Mouse (Mus musculus) MEL (cell line): ENCODE data around the gene Mrpl51. TPM values are rescaled to one million over a fixed set of nuclear protein-coding genes. Genes with fewer than 3 reads are reported as not detected.

Experiments
- DNase-seq: peaks from one replicate; pipeline ENCODE4 v3.0.0; 2011; ENCODE audit warnings: low read depth, low spot score
- H3K27ac ChIP-seq: 2 replicates; pipeline ENCODE4 v1.5.1; 2012; ENCODE audit warnings: low read depth, mild to moderate bottlenecking, control low read depth, low read length, moderate library complexity; ENCODE audit not compliant: control insufficient read depth
- H3K27me3 ChIP-seq, 2 experiments: fragments of 150-350 bp in 1 of 2; sonication (generic) in 1 of 2; 2 replicates each; pipeline ENCODE4 v1.6.1; 2012; ENCODE audit warnings: low read length in 2 of 2, mild to moderate bottlenecking in 2 of 2, improper control_type of control experiment in 1 of 2, moderate library complexity in 1 of 2; ENCODE audit not compliant: insufficient read depth in 2 of 2, control insufficient read depth in 1 of 2
- H3K36me3 ChIP-seq, 2 experiments: 2 replicates each; pipeline ENCODE4 v1.6.1; 2012 to 2014; ENCODE audit warnings: low read length in 2 of 2, improper control_type of control experiment in 1 of 2, inconsistent platforms in 1 of 2, mild to moderate bottlenecking in 1 of 2; ENCODE audit not compliant: insufficient read depth in 2 of 2, control insufficient read depth in 1 of 2
- H3K4me1 ChIP-seq, 2 experiments: fragments of 150-350 bp in 1 of 2; sonication (generic) in 1 of 2; 2 replicates each; pipeline ENCODE4 v1.6.1; 2012; ENCODE audit warnings: low read length in 2 of 2, improper control_type of control experiment in 1 of 2, mild to moderate bottlenecking in 1 of 2; ENCODE audit not compliant: insufficient read depth in 2 of 2, control insufficient read depth in 1 of 2
- H3K4me3 ChIP-seq, 2 experiments: fragments of 150-350 bp in 1 of 2; sonication (generic) in 1 of 2; 2 replicates each; pipeline ENCODE4 v1.5.1; 2012; ENCODE audit warnings: low read depth in 2 of 2, low read length in 2 of 2, mild to moderate bottlenecking in 2 of 2, moderate library complexity in 2 of 2, control low read depth in 1 of 2, improper control_type of control experiment in 1 of 2; ENCODE audit not compliant: control insufficient read depth in 1 of 2, insufficient read depth in 1 of 2
- H3K79me2 ChIP-seq: 2 replicates; pipeline ENCODE4 v1.6.1; 2012; ENCODE audit warnings: mild to moderate bottlenecking, low read length, moderate library complexity; ENCODE audit not compliant: control insufficient read depth, poor library complexity, insufficient read depth
- H3K9ac ChIP-seq: 2 replicates; pipeline ENCODE4 v1.6.1; 2012; ENCODE audit warnings: low read depth, mild to moderate bottlenecking, control low read depth, low read length, moderate library complexity; ENCODE audit not compliant: control insufficient read depth, poor library complexity, severe bottlenecking
- H3K9me3 ChIP-seq: fragments of 150-350 bp; sonication (generic); replicated peaks from 2 replicates; pipeline ENCODE4 v1.6.1; 2012; ENCODE audit warnings: mild to moderate bottlenecking, low read length, improper control_type of control experiment, moderate library complexity; ENCODE audit not compliant: insufficient read depth
- BHLHE40 ChIP-seq: IDR thresholded peaks from 2 replicates; pipeline ENCODE4 v1.6.1; 2012; ENCODE audit warnings: low read depth, mild to moderate bottlenecking, inconsistent platforms, low read length, improper control_type of control experiment, borderline replicate concordance
- CHD2 ChIP-seq: IDR thresholded peaks from 2 replicates; pipeline ENCODE4 v1.6.1; 2011; ENCODE audit warnings: low read length, improper control_type of control experiment
- CTCF ChIP-seq, 3 experiments: IDR thresholded peaks in 2 of 3; conservative IDR thresholded peaks in 1 of 3; 2 replicates each; pipeline ENCODE4 v1.5.1; 2011 to 2012; ENCODE audit warnings: low read length in 3 of 3, low read depth in 2 of 3, mild to moderate bottlenecking in 2 of 3, improper control_type of control experiment in 1 of 3, inconsistent platforms in 1 of 3, mixed read lengths in 1 of 3, moderate library complexity in 1 of 3; ENCODE audit not compliant: control insufficient read depth in 1 of 3, insufficient read depth in 1 of 3, poor library complexity in 1 of 3, severe bottlenecking in 1 of 3
- E2F4 ChIP-seq: IDR thresholded peaks from 2 replicates; pipeline ENCODE4 v1.6.1; 2011; ENCODE audit warnings: low read depth, low read length, improper control_type of control experiment, borderline replicate concordance
- ELF1 ChIP-seq: IDR thresholded peaks from 2 replicates; pipeline ENCODE4 v1.6.1; 2014; ENCODE audit warnings: low read depth, mild to moderate bottlenecking, inconsistent platforms, low read length, improper control_type of control experiment, moderate library complexity
- EP300 ChIP-seq, 2 experiments: IDR thresholded peaks; 2 replicates each; pipeline ENCODE4 v1.6.1; 2011; ENCODE audit warnings: improper control_type of control experiment in 2 of 2, low read length in 2 of 2, low read depth in 1 of 2, mild to moderate bottlenecking in 1 of 2
- ETS1 ChIP-seq: IDR thresholded peaks from 2 replicates; pipeline ENCODE4 v1.6.1; 2012; ENCODE audit warnings: low read depth, mild to moderate bottlenecking, inconsistent platforms, low read length, improper control_type of control experiment, moderate library complexity
- GABPA ChIP-seq: IDR thresholded peaks from 2 replicates; pipeline ENCODE4 v1.6.1; 2012; ENCODE audit warnings: low read depth, mild to moderate bottlenecking, inconsistent platforms, low read length, improper control_type of control experiment, moderate library complexity
- GATA1 ChIP-seq: IDR thresholded peaks from 2 replicates; pipeline ENCODE4 v1.6.1; 2011; ENCODE audit warnings: low read depth, low read length, improper control_type of control experiment
- HCFC1 ChIP-seq: IDR thresholded peaks from 2 replicates; pipeline ENCODE4 v1.6.1; 2012; ENCODE audit warnings: low read depth, mild to moderate bottlenecking, inconsistent platforms, low read length, improper control_type of control experiment, moderate library complexity
- JUND ChIP-seq: IDR thresholded peaks from 2 replicates; pipeline ENCODE4 v1.6.1; 2011; ENCODE audit warnings: low read depth, mild to moderate bottlenecking, improper control_type of control experiment, low read length
- KAT2A ChIP-seq: conservative IDR thresholded peaks from 2 replicates; pipeline ENCODE4 v1.6.1; 2012; ENCODE audit warnings: low read depth, low read length, improper control_type of control experiment, inconsistent platforms
- MAFK ChIP-seq: IDR thresholded peaks from 2 replicates; pipeline ENCODE4 v1.6.1; 2011; ENCODE audit warnings: low read depth, mild to moderate bottlenecking, low read length, improper control_type of control experiment, borderline replicate concordance
- MAX ChIP-seq: IDR thresholded peaks from 2 replicates; pipeline ENCODE4 v1.6.1; 2011; ENCODE audit warnings: low read length, improper control_type of control experiment
- MAZ ChIP-seq: IDR thresholded peaks from 2 replicates; pipeline ENCODE4 v1.6.1; 2012; ENCODE audit warnings: low read depth, mild to moderate bottlenecking, inconsistent platforms, low read length, improper control_type of control experiment
- MEF2A ChIP-seq: IDR thresholded peaks from 2 replicates; pipeline ENCODE4 v1.6.1; 2014; ENCODE audit warnings: low read depth, mild to moderate bottlenecking, inconsistent platforms, low read length, improper control_type of control experiment; ENCODE audit not compliant: poor library complexity, insufficient replicate concordance, severe bottlenecking; ENCODE audit errors: extremely low read depth
- MXI1 ChIP-seq: IDR thresholded peaks from 2 replicates; pipeline ENCODE4 v1.6.1; 2011; ENCODE audit warnings: mild to moderate bottlenecking, low read depth, low read length, improper control_type of control experiment
- MYB ChIP-seq: IDR thresholded peaks from 2 replicates; pipeline ENCODE4 v1.6.1; 2011; ENCODE audit warnings: mild to moderate bottlenecking, low read depth, low read length, improper control_type of control experiment
- MYC ChIP-seq: IDR thresholded peaks from 2 replicates; pipeline ENCODE4 v1.6.1; 2011; ENCODE audit warnings: low read depth, mild to moderate bottlenecking, low read length, improper control_type of control experiment, moderate library complexity
- NELFE ChIP-seq: IDR thresholded peaks from 2 replicates; pipeline ENCODE4 v1.6.1; 2011; ENCODE audit warnings: low read depth, low read length, improper control_type of control experiment
- POLR2A ChIP-seq, 2 experiments: IDR thresholded peaks; 2 replicates each; pipeline ENCODE4 v1.6.1; 2011 to 2012; ENCODE audit warnings: low read length in 2 of 2, mild to moderate bottlenecking in 2 of 2, control low read depth in 1 of 2, improper control_type of control experiment in 1 of 2, low read depth in 1 of 2, moderate library complexity in 1 of 2; ENCODE audit not compliant: control insufficient read depth in 1 of 2, insufficient read depth in 1 of 2, poor library complexity in 1 of 2
- POLR2AphosphoS2 ChIP-seq: IDR thresholded peaks from 2 replicates; pipeline ENCODE4 v1.6.1; 2011; ENCODE audit warnings: low read length, improper control_type of control experiment
- POLR2AphosphoS5 ChIP-seq: IDR thresholded peaks from 2 replicates; pipeline ENCODE4 v1.6.1; 2012; ENCODE audit warnings: low read depth, borderline replicate concordance, mild to moderate bottlenecking, inconsistent platforms, low read length, moderate library complexity, mixed read lengths
- RAD21 ChIP-seq: IDR thresholded peaks from 2 replicates; pipeline ENCODE4 v1.6.1; 2011; ENCODE audit warnings: mild to moderate bottlenecking, low read depth, low read length, improper control_type of control experiment
- RCOR1 ChIP-seq: IDR thresholded peaks from 2 replicates; pipeline ENCODE4 v1.6.1; 2012; ENCODE audit warnings: low read depth, mild to moderate bottlenecking, inconsistent platforms, low read length, improper control_type of control experiment
- SIN3A ChIP-seq: IDR thresholded peaks from 2 replicates; pipeline ENCODE4 v1.6.1; 2012; ENCODE audit warnings: low read length, improper control_type of control experiment, inconsistent platforms
- SMC3 ChIP-seq: IDR thresholded peaks from 2 replicates; pipeline ENCODE4 v1.6.1; 2011; ENCODE audit warnings: low read depth, low read length, improper control_type of control experiment
- TAL1 ChIP-seq: IDR thresholded peaks from 2 replicates; pipeline ENCODE4 v1.6.1; 2012; ENCODE audit warnings: mild to moderate bottlenecking, inconsistent platforms, low read length, moderate library complexity, mixed read lengths
- TBP ChIP-seq: IDR thresholded peaks from 2 replicates; pipeline ENCODE4 v1.8.0; 2011; ENCODE audit warnings: low read depth, low read length, improper control_type of control experiment
- TCF12 ChIP-seq: IDR thresholded peaks from 2 replicates; pipeline ENCODE4 v1.6.1; 2014; ENCODE audit warnings: low read depth, mild to moderate bottlenecking, inconsistent platforms, low read length, improper control_type of control experiment, moderate library complexity
- UBTF ChIP-seq: IDR thresholded peaks from 2 replicates; pipeline ENCODE4 v1.6.1; 2012; ENCODE audit warnings: low read depth, mild to moderate bottlenecking, inconsistent platforms, low read length, improper control_type of control experiment, moderate library complexity, borderline replicate concordance; ENCODE audit not compliant: insufficient read depth
- USF1 ChIP-seq: IDR thresholded peaks from 2 replicates; pipeline ENCODE4 v1.6.1; 2014; ENCODE audit warnings: low read depth, mild to moderate bottlenecking, inconsistent platforms, low read length, improper control_type of control experiment, moderate library complexity
- ZC3H11A ChIP-seq: IDR thresholded peaks from 2 replicates; pipeline ENCODE4 v1.6.1; 2012; ENCODE audit warnings: low read depth, mild to moderate bottlenecking, inconsistent platforms, low read length, improper control_type of control experiment
- ZKSCAN1 ChIP-seq: IDR thresholded peaks from 2 replicates; pipeline ENCODE4 v1.6.1; 2012; ENCODE audit warnings: low read depth, mild to moderate bottlenecking, inconsistent platforms, low read length, improper control_type of control experiment, moderate library complexity
- ZMIZ1 ChIP-seq: IDR thresholded peaks from 2 replicates; pipeline ENCODE4 v1.6.1; 2012; ENCODE audit warnings: low read depth, mild to moderate bottlenecking, inconsistent platforms, low read length, improper control_type of control experiment, moderate library complexity
- ZNF384 ChIP-seq: IDR thresholded peaks from 2 replicates; pipeline ENCODE4 v1.6.1; 2012; ENCODE audit warnings: low read depth, mild to moderate bottlenecking, inconsistent platforms, low read length, improper control_type of control experiment
- polyA plus RNA-seq, 2 experiments: library from polyadenylated mRNA; stranded (reverse) in 1 of 2; unstranded in 1 of 2; fragments of >175 nt in 1 of 2; fragments of >200 nt in 1 of 2; gene quantifications; 2 replicates each; pipeline versions ENCODE4 v1.2.1 to v1.2.4; 2012; ENCODE audit warnings: low replicate concordance in 2 of 2, low read depth in 1 of 2; ENCODE audit not compliant: insufficient read length in 2 of 2, insufficient read depth in 1 of 2, missing spikeins in 1 of 2
- total RNA-seq: library from RNA; depleted of rRNA; stranded (reverse); fragments of 300-350 nt; gene quantifications from 2 replicates; pipeline ENCODE4 v1.2.3, GENCODE M21; 2012; rRNA removed

Mrpl51 gene
- total RNA-seq = 208 and 251 TPM in 2 replicates
- polyA plus RNA-seq = 100 to 1,000 TPM in 1 of 2 experiments, not detected in 1; 286 TPM

GRCm38 (mm10) chr6:125191332-125192015, at the start of gene Mrpl51, which contains the start of gene Ncapd2:
TSS of gene Mrpl51 (plus strand) at chr6:125191801.
TSS of gene Ncapd2 (minus strand) at chr6:125191701.
- Histone ChIP-seq H3K27ac (peak within 1 kb of the TSS; percentile 100), H3K9ac (peak within 1 kb of the TSS; percentile 99), H3K27me3 (no peaks in the 10 kb centered on the region), H3K9me3 (no peaks in the 10 kb centered on the region), H3K4me1 (peaks cover 3 to 11% of the 10 kb centered on the region in 2 experiments; a peak in 3 of 4 replicates), H3K79me2 (peaks cover 36% of the 10 kb centered on the region), H3K4me3 (peak within 1 kb of the TSS; percentile 89 to 90), H3K36me3 (peaks cover 19% of the 10 kb centered on the region in 2 experiments)
- DNase-seq = peak; percentile 99
- TF ChIP-seq POLR2AphosphoS5 (no peak), RCOR1 (no peak), POLR2AphosphoS2 (peak; percentile 82; the same call in 1 of the 2 replicates), SIN3A (peak; percentile 66; the same call in 1 of the 2 replicates), BHLHE40 (no peak), POLR2A (IDR thresholded peaks at IDR 0.05; ENCODE audit: control insufficient read depth in 1 of 2, insufficient read depth in 1 of 2, low read depth in 1 of 2, low read length in 2 of 2, poor library complexity in 1 of 2) (peak; percentile 90 to 92), ZMIZ1 (peak; percentile 82), ELF1 (0 out of 2 replicates have a peak, but pooled peaks have one; percentile 29), JUND (no peak), EP300 (IDR thresholded peaks at IDR 0.05; ENCODE audit: low read depth in 1 of 2, low read length in 2 of 2) (no peak), E2F4 (peak; percentile 57; the same call in 1 of the 2 replicates), MYC (peak; percentile 93), SMC3 (no peak), ZC3H11A (no peak), NELFE (peak; percentile 87), MAZ (no peak), KAT2A (peak; percentile 31), MYB (no peak), MAFK (no peak), MAX (peak; percentile 79), TBP (peak; percentile 41), MXI1 (peak; percentile 88), UBTF (no peak), MEF2A (no peak), ETS1 (peak; percentile 23; the same call in 1 of the 2 replicates), ZKSCAN1 (no peak), TCF12 (no peak; the same call in 1 of the 2 replicates), HCFC1 (no peak; the same call in 1 of the 2 replicates), TAL1 (no peak), GABPA (no peak), CTCF (IDR thresholded peaks at IDR 0.05 in 2 of 3, conservative IDR thresholded peaks at IDR 0.05 in 1 of 3; ENCODE audit: control insufficient read depth in 1 of 3, insufficient read depth in 1 of 3, low read depth in 2 of 3, low read length in 3 of 3, poor library complexity in 1 of 3, severe bottlenecking in 1 of 3) (no peak), RAD21 (no peak), ZNF384 (no peak), GATA1 (no peak), USF1 (peak; percentile 18; the same call in 1 of the 2 replicates), CHD2 (0 out of 2 replicates have a peak, but pooled peaks have one; percentile 15)
